16 mouse cellular contexts compared by ENCODE assay signal in the genomic region with DNA sequence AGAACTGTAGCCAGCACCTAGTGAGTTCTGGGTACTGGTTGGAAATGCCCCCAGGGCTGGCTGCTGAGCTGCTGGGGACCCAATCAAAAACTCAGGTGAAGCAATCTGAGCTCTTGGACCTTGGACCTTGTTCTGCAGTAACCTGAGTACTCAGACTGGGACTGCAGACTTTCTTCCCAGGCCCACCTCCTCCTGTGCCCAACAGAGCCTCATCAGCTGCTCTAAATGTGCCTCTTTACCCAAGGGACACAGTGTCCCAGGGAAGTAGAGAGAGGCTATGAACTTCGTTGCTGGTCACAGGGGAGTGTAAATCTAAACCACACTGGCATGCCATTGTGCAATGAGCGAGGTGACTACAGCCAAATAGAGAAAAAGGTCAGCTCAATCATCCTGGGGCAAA.
DNase-seq lines count a peak whose midpoint lies in the region; ATAC-seq and TF ChIP-seq lines count a peak whose summit lies in the region.
"Had no signal": no experiment of that assay in that cellular context is flagged by ENCODE, and none has a peak within 500 bp of the region (broad histone marks: within the 10 kb centered on the region; RNA-seq: fewer than 3 reads in every experiment).

No protein-coding gene starts in this region.

- 37% methylated on average over 2 of the region's 2 CpGs for WGBS in lung, postnatal 0 days
- WGBS in liver, embryonic 11.5 days: 40% methylated on average over 2 of the region's 2 CpGs

- intact Hi-C loops in left cerebral cortex, postnatal 14 days (cut with DNase I): no loop called here

- DNase-seq in adrenal gland, adult (ENCODE audit: inconsistent age in 2 of 2, low spot score in 1 of 2): peak; percentile 54 to 68
- DNase-seq in adrenal gland, adult 18-20 months (ENCODE audit: low spot score in 2 of 2): no peak
- DNase-seq in lung, postnatal 0 days (ENCODE audit: low spot score): no peak
- DNase-seq in lung, adult 18-20 months: no peak
- no peak for DNase-seq in liver, embryonic 11.5 days (ENCODE audit: low spot score)
- DNase-seq in yolk sac, embryonic 10.5 days (ENCODE audit: low spot score): peak; percentile 63
- DNase-seq in cerebellum, postnatal 10 days: no peak
- no peak for DNase-seq in left cerebral cortex, postnatal 14 days (ENCODE audit: low spot score in 2 of 2)
- DNase-seq: embryo, embryonic 11 days; heart, postnatal 14 days; lung, embryonic 14.5 days; thymus, adult 18-20 months had no signal

- H3K4me1 ChIP-seq in lung, postnatal 0 days (ENCODE audit: insufficient read depth, low read depth, low read length): no peaks in the 10 kb centered on the region
- H3K4me1 ChIP-seq in liver, embryonic 11.5 days (replicated peaks; ENCODE audit: control insufficient read depth, insufficient read depth, low read length): peaks cover 2% of the 10 kb centered on the region; the same call in 1 of the 2 replicates

- peak; percentile 17; the same call in 1 of the 2 replicates for ATAC-seq in lung, postnatal 0 days
- peak; percentile 36; the same call in 1 of the 2 replicates for ATAC-seq in liver, embryonic 11.5 days (replicated peaks; ENCODE audit: low FRiP score)
- ATAC-seq: activated CD4-positive, CD25-positive, alpha-beta regulatory T cell, adult 4 months; inflammation-experienced regulatory T-cells, adult 6 months had no signal

- H3K36me3 ChIP-seq in lung, postnatal 0 days (ENCODE audit: insufficient read depth, low read length): no peaks in the 10 kb centered on the region
- no peaks in the 10 kb centered on the region for H3K36me3 ChIP-seq in liver, embryonic 11.5 days (ENCODE audit: control insufficient read depth, insufficient read depth, low read length)
- H3K36me3 ChIP-seq: G1E had no signal

- H3K9ac ChIP-seq in lung, postnatal 0 days (replicated peaks; ENCODE audit: low read depth): no peak overlapping the region
- no peak overlapping the region for H3K9ac ChIP-seq in liver, embryonic 11.5 days (ENCODE audit: low read depth, low read length)
- H3K9ac ChIP-seq: lung, embryonic 14.5 days had no signal

- H3K9me3 ChIP-seq in lung, postnatal 0 days (ENCODE audit: low read length): no peaks in the 10 kb centered on the region
- no peaks in the 10 kb centered on the region for H3K9me3 ChIP-seq in liver, embryonic 11.5 days (ENCODE audit: control insufficient read depth, low read length)

- no peak overlapping the region for H3K27ac ChIP-seq in lung, postnatal 0 days (ENCODE audit: low read length)
- no peak overlapping the region; the same call in 1 of the 2 replicates for H3K27ac ChIP-seq in liver, embryonic 11.5 days (ENCODE audit: low read depth, low read length)
- H3K27ac ChIP-seq: left cerebral cortex, adult 2 months had no signal

- TF ChIP-seq CTCF in lung, postnatal 0 days (IDR thresholded peaks at IDR 0.05): no peak

- no peak for TF ChIP-seq EP300 in lung, postnatal 0 days (IDR thresholded peaks at IDR 0.05)

- no peak overlapping the region for H3K4me2 ChIP-seq in lung, postnatal 0 days (replicated peaks; ENCODE audit: low read depth, low read length)
- no peak overlapping the region for H3K4me2 ChIP-seq in liver, embryonic 11.5 days
- H3K4me2 ChIP-seq: lung, embryonic 14.5 days had no signal

- no peak overlapping the region for H3K4me3 ChIP-seq in lung, postnatal 0 days (ENCODE audit: low read depth, low read length)
- H3K4me3 ChIP-seq in liver, embryonic 11.5 days (ENCODE audit: low read depth, low read length): no peak overlapping the region
- H3K4me3 ChIP-seq: left cerebral cortex, adult 2 months had no signal

- H3K27me3 ChIP-seq in lung, postnatal 0 days (replicated peaks; ENCODE audit: insufficient read depth, low read length): no peaks in the 10 kb centered on the region
- H3K27me3 ChIP-seq in liver, embryonic 11.5 days (replicated peaks; ENCODE audit: control insufficient read depth, insufficient read depth, low read length): no peaks in the 10 kb centered on the region

Comparison
In these comparisons a context has a peak if more than half of its experiments do, and no peak if none do; other contexts are left out.
1. DNase-seq: peak in adrenal gland, adult (2 of 2) and yolk sac, embryonic 10.5 days (single experiment); none in adrenal gland, adult 18-20 months (0 of 2), lung, postnatal 0 days (single experiment), lung, adult 18-20 months (0 of 2), liver, embryonic 11.5 days (single experiment), cerebellum, postnatal 10 days (0 of 2) and left cerebral cortex, postnatal 14 days (0 of 2).